Mouse (Mus musculus) heart, postnatal 10 days (tissue): ENCODE data around the gene Neu2. TPM values are rescaled to one million over a fixed set of nuclear protein-coding genes. Genes with fewer than 3 reads are reported as not detected.
A peak's percentile ranks its signal among the peaks of the same experiment; 100 is the strongest.

Experiments
- DNase-seq, 2 experiments: peaks; one replicate each; pipeline ENCODE4 v3.0.0; 2021
- intact Hi-C: fragments of 180-260 bp; cut with DNase I; formaldehyde crosslinking; loops from one replicate; pipeline ENCODE4 v1.15.1; 2025
- total RNA-seq, 2 experiments: library from RNA; stranded (reverse); gene quantifications; 2 replicates each; pipeline ENCODE4 v1.2.3; 2021

Gene Neu2
- total RNA-seq, 2 experiments from 2014 or later: not detected

DNA sequence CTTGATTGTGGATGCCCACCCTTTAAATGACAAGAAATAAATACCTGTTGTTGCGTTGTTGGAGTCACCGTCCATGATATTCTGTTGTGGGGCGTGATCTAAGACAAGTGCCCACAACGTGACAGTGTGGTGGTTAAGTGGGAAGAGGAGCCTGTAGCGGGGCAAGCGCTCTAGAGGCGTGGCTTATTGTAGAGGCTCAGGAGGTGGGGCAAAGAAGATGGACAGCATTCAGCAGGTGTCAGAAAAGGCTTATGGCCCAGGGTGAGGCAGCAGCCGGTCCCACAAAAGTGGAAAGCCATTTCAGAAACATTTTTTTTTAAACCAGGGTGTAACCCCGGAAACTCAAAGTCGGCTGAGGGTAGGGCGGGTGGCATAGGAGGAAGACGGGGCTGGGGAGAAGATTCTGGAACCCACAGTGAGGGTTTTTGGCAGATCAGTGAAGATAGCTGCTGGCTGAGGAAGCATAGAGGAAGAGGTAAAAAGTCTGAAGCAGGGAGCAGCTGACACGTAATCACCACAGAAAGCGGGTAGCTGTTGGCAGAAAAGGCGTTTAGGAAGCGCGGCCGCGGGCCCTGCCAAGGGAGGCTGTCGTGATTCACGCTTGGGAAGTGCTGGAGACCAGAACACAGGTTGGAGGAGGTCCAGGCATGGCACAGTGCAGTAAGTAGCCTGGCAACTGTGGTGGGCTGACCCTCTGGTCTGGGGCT, 97.8 kb downstream of the Neu2 start:
- DNase-seq: peak; percentile 43 to 55
- intact Hi-C loops: loop anchor here (5.0 kb wide), 2 partner anchors 135 to 160 kb away; partner anchors contain the start of gene Snorc

DNA sequence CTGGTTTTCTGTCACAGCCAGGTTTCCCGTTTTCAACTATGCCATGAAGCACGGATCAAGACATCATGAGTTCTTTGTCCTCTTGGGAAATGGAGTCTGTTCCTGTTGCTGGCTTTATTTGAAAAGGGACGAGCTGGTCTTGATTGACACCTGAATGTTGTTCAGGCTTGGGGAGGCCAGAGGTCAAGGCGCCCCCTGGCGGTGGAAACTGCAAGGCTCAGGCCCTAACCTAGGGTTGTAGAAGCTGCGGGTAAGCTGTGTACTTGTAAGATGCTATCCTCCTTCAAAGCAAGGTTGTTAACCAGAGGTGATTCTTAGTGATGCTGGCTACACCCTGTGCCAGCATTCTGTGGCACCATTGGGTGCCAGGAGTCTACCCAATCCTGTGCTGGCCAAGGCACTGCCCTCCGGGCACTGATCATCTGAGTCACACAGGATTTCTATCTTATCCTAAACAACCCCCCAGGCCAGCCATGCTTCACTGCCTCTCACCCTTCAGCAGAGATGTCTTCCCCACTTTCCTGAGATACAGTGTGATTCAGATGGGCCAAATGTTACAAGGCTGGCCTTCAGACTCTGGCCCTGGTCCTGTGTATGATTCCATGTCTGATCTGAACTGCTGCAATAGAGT, 98.8 kb downstream of the Neu2 start:
- peak; percentile 37 to 68 for DNase-seq
- intact Hi-C loops: loop anchor here (5.0 kb wide), 2 partner anchors 136 to 161 kb away; partner anchors contain the start of gene Snorc

- DNase-seq: peak in 1 of 2 experiments; percentile 10
- intact Hi-C loops: no loop called here
These were observed 105.0 kb downstream of the Neu2 start for GRCm38 (mm10) chr1:87614576-87615295.

GRCm38 (mm10) chr1:87620211-87620668, 110.6 kb downstream of the Neu2 start, which contains the start of gene Inpp5d:
TSS of gene Inpp5d (plus strand) at chr1:87620312.
- intact Hi-C loops: loop anchor here (2.0 kb wide), 1 partner anchor 39 kb away; no protein-coding TSS in a partner anchor
- peak; percentile 40 to 53 for DNase-seq

DNA sequence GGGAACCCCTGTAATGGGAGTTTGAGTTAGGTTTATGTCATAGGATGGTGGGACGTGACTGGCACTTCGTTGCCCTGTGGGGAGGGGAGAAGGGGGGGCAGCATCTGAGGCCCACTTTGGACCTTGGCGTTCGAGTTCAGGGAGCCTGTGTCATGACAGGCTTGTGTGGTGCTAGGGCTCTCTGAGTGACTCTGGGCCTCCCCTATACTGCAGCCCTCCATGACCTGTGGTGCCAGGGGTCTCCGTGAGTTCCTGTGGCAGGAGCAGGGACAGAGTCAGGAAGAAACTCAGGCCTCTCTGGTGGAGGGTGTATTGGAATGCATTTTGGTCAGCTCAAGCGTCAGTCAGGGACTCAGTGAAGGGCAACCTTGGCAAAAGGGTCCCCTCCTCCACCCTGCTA, 111.0 kb downstream of the Neu2 start:
- intact Hi-C loops: loop anchor here (2.0 kb wide), 1 partner anchor 38 kb away; no protein-coding TSS in a partner anchor
- no peak for DNase-seq

GRCm38 (mm10) chr1:87621146-87621857, 111.6 kb downstream of the Neu2 start:
- intact Hi-C loops: loop anchor here (2.0 kb wide), 1 partner anchor 37 kb away; no protein-coding TSS in a partner anchor
- peak in 1 of 2 experiments; percentile 8 for DNase-seq

DNA sequence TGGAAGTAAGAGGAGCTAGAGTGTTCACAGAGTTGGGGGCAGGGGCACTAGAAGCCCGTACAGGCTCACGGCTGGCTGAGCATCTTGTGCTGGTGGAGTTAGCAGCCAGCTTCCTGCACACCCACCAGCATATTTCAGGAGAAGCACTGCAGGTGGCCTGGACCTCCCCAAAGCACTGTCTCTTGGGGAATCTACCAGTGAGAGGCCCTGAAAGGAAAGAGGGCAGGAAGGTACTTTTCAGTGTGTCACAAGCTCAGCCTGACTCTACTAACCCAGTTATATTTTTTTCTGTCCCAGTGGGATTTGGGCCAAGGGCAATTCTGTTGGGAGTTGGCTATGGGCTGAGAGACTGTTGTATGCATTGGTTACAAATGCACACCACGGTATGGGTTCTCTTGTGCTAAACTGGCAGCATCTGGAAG, 112.2 kb downstream of the Neu2 start:
- intact Hi-C loops: loop anchor here (2.0 kb wide), 1 partner anchor 37 kb away; no protein-coding TSS in a partner anchor

GRCm38 (mm10) chr1:87623977-87624666, 114.4 kb downstream of the Neu2 start:
- intact Hi-C loops: no loop called here
- no peak for DNase-seq

More for the DNA sequence above, 112.2 kb downstream of the Neu2 start:
- no peak for DNase-seq

DNA sequence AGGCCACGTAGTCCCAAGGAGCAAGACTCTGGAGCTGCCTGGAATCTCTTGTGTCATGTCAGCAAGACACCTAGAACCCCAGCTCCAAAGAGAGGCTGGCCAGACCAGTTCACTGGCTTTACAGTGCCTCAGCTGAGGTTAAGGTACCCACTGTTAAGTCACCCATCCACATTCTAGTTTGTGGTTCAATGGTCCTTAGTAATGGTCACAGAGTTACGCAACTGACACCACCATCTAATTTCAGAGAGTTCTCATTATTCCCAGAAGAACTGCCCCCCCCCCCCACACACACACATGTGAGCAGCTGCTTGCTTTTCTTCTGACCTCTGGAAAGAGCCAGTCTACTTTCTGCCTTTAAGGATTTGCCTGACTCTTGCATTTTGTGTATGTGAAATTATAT, 115.1 kb downstream of the Neu2 start:
- DNase-seq: no peak
- intact Hi-C loops: no loop called here

GRCm38 (mm10) chr1:87625254-87626025, 115.8 kb downstream of the Neu2 start:
- no peak for DNase-seq
- intact Hi-C loops: no loop called here

DNA sequence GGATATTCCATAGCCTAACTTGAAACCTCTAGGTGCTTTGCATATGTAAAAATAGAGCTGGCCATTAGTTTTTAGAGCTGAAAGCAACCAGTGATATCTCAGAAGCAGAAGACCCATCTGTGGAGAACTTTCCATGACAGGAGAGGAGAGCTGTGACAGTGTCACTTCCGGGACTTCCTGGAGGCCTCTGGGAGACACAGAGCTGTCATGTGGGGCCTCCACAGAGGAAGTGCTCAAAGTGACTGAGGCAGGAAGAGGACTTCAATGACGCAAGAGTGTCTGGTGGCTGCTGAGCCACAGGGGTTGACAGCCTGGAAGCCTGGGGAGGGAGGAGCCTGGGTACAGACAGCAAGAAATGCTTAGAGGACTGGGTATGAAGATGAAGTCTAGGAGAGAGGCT, 116.7 kb downstream of the Neu2 start:
- intact Hi-C loops: no loop called here
- peak; percentile 42 to 54 for DNase-seq

DNA sequence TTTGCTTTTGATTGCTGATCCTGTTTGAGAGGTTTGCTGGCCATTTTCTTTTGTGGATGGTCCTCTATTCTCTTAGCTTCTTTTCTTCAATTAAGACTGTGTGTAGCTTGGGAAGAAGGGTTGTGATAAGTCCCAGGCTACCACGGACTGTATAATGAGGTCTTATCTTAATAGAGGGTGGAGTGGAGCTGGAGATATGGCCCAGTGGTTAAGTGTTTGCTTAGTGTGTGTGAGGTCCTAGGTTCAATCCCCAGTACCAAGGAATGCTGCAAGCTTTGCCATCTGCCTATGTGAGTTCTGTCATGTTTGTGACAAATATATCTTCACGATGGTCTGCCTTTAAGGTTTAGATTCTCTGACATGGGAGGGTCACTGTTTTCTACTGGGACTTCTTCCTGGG, 118.4 kb downstream of the Neu2 start:
- DNase-seq: no peak
- intact Hi-C loops: no loop called here

DNA sequence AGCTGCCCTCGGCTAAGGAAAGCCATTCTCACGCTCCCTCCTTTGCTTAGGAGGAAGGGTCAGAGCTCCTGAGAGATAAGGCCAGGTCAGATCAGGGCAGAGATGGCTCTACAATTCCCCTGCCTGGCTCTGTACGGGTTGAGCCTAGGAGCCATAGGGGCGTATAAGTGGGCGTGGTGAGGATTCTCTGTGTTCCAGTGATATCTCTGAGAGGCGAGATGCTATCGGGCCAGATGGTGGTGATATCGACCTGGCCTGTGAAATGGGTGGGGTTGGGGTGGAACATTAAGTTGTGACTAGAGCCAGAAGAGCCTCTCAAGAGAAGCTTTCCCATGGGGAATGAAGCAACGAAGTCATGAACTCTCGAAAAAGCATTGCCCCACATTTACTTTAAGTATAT, 121.9 kb downstream of the Neu2 start:
- no peak for DNase-seq
- intact Hi-C loops: no loop called here

DNA sequence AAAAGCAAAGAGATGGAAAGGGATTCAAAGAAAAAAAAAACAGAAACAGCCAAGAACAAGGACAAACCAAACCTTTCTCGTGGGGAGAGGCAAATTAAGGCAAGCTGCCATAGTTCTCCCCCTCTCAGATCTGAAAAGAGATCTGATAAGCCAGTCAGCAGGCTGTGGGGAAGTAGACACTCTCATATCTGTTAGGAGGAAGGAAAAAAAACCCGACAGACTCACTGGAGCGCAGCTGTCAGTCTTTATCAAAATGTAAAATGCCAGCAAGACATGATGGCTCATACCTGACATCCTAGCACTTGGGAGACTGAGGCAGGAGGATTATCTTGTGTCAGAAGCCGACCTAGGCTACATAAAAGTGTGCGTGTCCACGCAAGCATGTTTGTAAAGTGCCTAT, 122.5 kb downstream of the Neu2 start:
- intact Hi-C loops: no loop called here

GRCm38 (mm10) chr1:87636716-87637117, 127.0 kb downstream of the Neu2 start:
- DNase-seq: no peak
- intact Hi-C loops: no loop called here

More for the DNA sequence above, 122.5 kb downstream of the Neu2 start:
- no peak for DNase-seq

DNA sequence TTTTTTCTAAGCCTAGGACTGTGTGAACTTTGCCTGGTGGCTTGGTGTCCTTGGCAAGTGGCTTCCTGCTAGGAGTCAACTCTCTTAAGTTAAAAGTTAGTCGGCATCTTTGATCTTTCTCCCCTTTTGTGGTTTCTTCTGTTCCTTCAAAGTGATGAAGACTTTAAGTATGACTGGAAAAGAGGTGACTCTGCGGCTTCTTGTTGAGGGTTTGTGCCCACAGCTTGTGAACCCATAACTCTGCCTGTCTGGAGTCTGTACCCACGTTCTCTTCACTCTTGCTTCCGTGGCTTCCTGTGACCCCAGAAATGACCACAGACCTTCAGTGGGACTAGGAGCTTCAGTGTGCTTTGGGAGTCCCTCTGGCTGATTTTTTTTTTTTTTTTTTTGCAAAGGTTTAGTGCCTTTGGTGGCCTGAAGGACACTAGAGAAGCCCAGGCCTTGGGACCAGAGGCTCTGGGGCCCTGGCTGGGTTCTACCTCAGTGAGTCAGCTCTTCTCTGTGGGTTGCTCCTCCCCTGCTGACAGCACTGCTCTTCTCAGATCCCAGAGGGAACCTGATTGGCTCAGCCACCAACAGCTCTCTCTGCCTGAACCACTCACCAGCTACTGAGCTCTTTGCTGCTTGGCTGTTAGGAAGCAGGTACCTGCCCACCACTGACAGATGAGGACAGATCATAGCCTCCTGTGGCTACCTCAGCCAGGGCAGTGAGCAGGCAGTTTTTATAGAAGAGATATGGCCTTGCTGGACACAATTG, 127.6 kb downstream of the Neu2 start:
- intact Hi-C loops: no loop called here
- no peak for DNase-seq

- intact Hi-C loops: no loop called here
- no peak for DNase-seq
These were observed 128.3 kb downstream of the Neu2 start for GRCm38 (mm10) chr1:87637878-87638600.

DNA sequence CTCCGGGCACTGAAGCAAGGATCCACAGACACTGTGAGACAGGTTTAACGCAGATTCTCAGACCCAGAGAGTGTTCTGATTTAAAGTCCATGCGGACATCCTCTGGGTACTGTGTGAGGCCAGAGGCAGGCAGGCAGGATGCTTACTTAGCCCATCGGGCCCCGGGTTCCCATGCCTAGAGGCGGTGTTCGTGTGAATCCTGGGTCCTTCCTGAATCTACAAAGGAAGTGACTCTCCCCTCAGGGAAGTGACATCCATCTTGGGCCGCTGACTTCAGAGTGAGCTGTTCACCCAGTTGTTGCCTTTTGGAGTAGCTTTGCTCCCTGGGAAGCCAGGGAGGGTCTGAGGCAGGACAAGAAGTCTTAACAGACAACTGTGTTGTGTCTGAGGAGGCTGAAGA, 130.0 kb downstream of the Neu2 start:
- intact Hi-C loops: no loop called here
- no peak for DNase-seq
